Mouse (Mus musculus): ENCODE results near the gene Slc6a13. TPM values are rescaled to one million over a fixed set of nuclear protein-coding genes. Genes with fewer than 3 reads are reported as not detected.

The Slc6a13 gene
- polyA plus RNA-seq, 1 experiment from 2014 or later, result 23.8 TPM

DNA sequence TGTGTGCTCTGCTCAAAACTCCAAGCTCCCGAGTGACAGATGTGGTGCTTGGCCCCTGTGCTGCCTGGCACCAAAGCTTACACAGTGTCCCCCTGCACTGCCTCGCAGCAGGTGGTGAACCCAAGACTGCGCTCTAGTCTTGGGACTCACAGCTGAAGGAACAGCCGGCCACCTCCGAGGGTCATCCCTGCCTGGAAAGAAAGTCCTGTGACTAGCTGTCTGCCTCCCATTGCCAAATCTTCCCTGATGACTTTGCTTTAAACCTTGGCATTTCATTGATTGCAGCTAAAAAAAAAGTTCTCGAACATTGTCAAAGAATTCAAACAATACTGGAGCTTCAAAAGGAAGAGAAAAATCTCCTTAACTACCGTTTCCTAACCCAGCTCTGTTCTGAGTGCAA is 710 bp upstream of the Slc6a13 start:
- Histone ChIP-seq H3K4me3 (replicated peaks) (no peak overlapping the region), H3K27me3 (0 out of 2 replicates have a peak, but pooled peaks cover 7% of the 10 kb centered on the region), H3K27ac (no peak overlapping the region), H3K9me3 (no peaks in the 10 kb centered on the region), H3K4me2 (replicated peaks) (no peak overlapping the region), H3K4me1 (replicated peaks) (peaks cover 7% of the 10 kb centered on the region), H3K9ac (replicated peaks) (no peak overlapping the region), H3K36me3 (no peaks in the 10 kb centered on the region)
- 39% methylated on average over 7 of the region's 7 CpGs for WGBS
- ATAC-seq, result no peak

DNA sequence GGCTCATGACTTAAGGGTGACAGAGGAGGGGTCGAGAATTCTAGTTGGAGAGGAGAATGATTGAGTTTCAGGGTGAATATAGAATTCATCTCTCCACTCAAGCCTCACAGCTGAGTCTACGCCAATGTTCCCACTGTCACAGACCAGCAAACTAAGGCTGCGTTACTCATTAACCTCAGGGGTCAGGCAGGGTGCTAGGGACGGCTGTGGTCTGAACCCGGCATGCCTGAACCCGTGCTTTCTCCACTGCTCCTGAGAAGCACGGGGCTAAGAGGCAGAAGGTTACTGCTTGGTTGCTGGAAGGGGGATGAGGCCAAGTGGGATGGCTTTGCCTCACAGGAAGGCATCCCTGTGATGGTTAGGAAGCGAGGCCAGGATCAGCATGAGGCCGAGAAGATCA is 477 bp downstream of the Slc6a13 start:
- no peak overlapping the region for H3K27ac ChIP-seq
- 70% methylated on average over 9 of the region's 9 CpGs for WGBS
- H3K27me3 ChIP-seq, result 0 out of 2 replicates have a peak, but pooled peaks cover 7% of the 10 kb centered on the region
- H3K4me3 ChIP-seq (replicated peaks), result no peak overlapping the region
- ATAC-seq, result no peak
- H3K36me3 ChIP-seq, result no peaks in the 10 kb centered on the region
- H3K4me2 ChIP-seq (replicated peaks), result no peak overlapping the region
- H3K4me1 ChIP-seq (replicated peaks), result peaks cover 7% of the 10 kb centered on the region
- H3K9ac ChIP-seq (replicated peaks), result no peak overlapping the region
- H3K9me3 ChIP-seq, result no peaks in the 10 kb centered on the region

- H3K27ac ChIP-seq, result no peak overlapping the region
- peaks cover 7% of the 10 kb centered on the region for H3K4me1 ChIP-seq (replicated peaks)
- H3K4me3 ChIP-seq (replicated peaks), result no peak overlapping the region
- H3K9ac ChIP-seq (replicated peaks), result no peak overlapping the region
- ATAC-seq, result no peak
- no peak overlapping the region for H3K4me2 ChIP-seq (replicated peaks)
- no peaks in the 10 kb centered on the region for H3K9me3 ChIP-seq
- WGBS, result 64% methylated on average over 10 of the region's 10 CpGs
- no peaks in the 10 kb centered on the region for H3K36me3 ChIP-seq
- H3K27me3 ChIP-seq, result 0 out of 2 replicates have a peak, but pooled peaks cover 7% of the 10 kb centered on the region
Observed at GRCm38 (mm10) chr6:121303466-121304220, 3.6 kb downstream of the Slc6a13 start.

DNA sequence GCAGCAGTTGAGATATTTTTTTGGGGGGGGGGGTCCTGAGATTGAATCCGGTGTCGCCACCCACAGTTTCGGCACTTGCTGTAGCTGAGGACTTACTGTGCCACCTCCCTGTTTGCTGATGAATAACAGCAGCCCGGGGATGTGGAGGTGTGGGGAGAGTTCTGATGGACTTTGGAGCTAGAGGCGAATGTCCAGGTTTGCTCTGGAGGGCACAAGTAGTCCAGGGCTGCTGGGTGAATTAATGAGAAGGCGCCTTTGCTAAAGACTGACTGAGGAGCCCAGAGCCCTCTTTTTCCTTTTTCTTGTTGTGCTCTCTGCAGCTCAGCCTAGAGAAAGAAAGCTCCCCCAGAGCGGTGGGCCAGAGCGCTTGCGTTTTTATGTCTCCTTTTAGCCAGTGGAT is 4.6 kb downstream of the Slc6a13 start:
- 84% methylated on average over 9 of the region's 9 CpGs for WGBS
- no peak overlapping the region for H3K4me3 ChIP-seq (replicated peaks)
- H3K9ac ChIP-seq (replicated peaks), result no peak overlapping the region
- H3K4me2 ChIP-seq (replicated peaks), result no peak overlapping the region
- 0 out of 2 replicates have a peak, but pooled peaks cover 7% of the 10 kb centered on the region for H3K27me3 ChIP-seq
- H3K9me3 ChIP-seq, result no peaks in the 10 kb centered on the region
- H3K4me1 ChIP-seq (replicated peaks), result peaks cover 7% of the 10 kb centered on the region
- H3K36me3 ChIP-seq, result no peaks in the 10 kb centered on the region
- H3K27ac ChIP-seq, result no peak overlapping the region
- no peak for ATAC-seq

DNA sequence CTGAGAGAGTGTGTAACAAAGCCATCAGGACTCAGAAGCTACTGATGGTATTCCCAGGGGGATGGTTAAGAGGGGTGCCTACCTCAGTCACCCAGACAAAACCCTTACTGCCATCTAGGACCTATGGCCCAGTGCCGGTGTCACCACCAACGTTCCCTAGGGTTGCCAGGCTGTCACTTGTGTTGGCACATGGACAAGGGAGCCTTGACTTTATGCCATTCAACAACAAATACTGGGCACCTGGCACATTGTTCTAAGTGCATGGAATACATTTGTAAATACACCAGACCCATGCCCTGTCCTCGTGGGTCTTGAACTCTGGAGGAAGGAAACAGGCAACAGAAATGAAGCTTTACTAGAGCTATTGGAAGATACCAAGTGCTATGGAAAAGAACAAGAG is 5.5 kb downstream of the Slc6a13 start:
- Histone ChIP-seq H3K36me3 (no peaks in the 10 kb centered on the region), H3K9ac (replicated peaks) (no peak overlapping the region), H3K27me3 (0 out of 2 replicates have a peak, but pooled peaks cover 4% of the 10 kb centered on the region), H3K4me2 (replicated peaks) (no peak overlapping the region), H3K27ac (no peak overlapping the region), H3K4me3 (replicated peaks) (no peak overlapping the region), H3K9me3 (no peaks in the 10 kb centered on the region), H3K4me1 (replicated peaks) (no peaks in the 10 kb centered on the region)
- ATAC-seq, result no peak
- WGBS, result 92% methylated on average over 3 of the region's 3 CpGs

DNA sequence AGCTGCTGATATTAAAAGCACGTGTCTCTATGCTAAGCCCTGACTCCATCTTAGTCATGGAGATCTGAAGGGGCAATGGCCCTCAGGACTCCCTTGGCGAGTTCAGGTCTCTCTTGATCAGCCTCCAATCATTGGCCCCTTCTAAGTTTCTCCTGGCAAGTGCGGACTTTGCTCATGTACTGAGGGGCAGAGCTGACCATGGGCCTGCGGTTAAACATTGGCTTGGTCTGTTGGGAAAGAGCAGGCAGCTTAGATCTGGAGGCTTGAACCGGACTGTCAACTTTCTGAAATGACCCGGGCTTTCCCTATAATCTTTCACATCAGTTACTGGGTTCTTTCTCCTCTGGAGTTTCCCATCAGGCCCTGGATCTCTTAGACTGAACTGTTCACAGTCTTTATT is 11.0 kb downstream of the Slc6a13 start:
- H3K27me3 ChIP-seq, result no peaks in the 10 kb centered on the region
- no peak overlapping the region for H3K27ac ChIP-seq
- no peak overlapping the region for H3K4me2 ChIP-seq (replicated peaks)
- no peaks in the 10 kb centered on the region for H3K9me3 ChIP-seq
- no peaks in the 10 kb centered on the region for H3K36me3 ChIP-seq
- no peak overlapping the region for H3K4me3 ChIP-seq (replicated peaks)
- 89% methylated on average over 6 of the region's 6 CpGs for WGBS
- ATAC-seq, result no peak
- no peaks in the 10 kb centered on the region for H3K4me1 ChIP-seq (replicated peaks)
- no peak overlapping the region for H3K9ac ChIP-seq (replicated peaks)

GRCm38 (mm10) chr6:121319099-121319498 is 19.1 kb downstream of the Slc6a13 start:
- no peak for ATAC-seq

DNA sequence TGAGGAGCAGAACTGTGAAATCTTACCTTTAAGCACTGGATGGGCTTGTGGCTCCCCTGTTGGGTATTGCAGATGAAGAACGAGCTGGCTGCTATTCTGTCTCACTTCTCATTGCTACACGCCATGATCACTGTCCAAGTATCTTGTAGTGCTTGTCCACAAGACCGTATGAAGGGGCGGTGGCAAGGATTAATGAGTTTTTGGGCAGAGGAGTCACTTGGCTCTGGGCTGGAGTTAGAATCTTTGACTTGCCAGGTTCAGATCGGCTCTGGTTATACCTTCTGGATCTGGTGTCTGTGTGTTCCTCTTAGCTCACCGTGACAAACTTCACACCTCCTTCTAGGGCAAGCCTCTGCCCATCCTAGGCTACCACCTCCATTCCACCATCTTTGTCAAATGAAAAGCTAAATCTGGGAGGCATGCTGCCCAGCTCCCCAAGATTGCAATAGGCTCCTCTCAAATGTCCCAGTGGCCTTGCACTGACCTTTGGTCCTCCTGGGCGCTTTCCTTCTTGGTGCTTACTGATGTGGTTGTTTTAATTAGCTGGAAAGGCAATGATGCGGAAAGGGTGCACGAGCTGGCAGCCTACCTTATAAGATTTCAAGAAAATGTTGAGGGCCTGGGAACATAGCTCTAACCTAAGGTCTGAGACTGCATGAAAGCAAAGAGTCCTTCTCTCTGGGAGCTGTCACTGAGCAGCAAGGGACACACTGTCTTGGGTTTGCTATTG is 22.5 kb downstream of the Slc6a13 start:
- no peak for ATAC-seq
- Histone ChIP-seq H3K4me2 (replicated peaks) (no peak overlapping the region), H3K27ac (no peak overlapping the region), H3K9ac (replicated peaks) (no peak overlapping the region), H3K27me3 (no peaks in the 10 kb centered on the region), H3K36me3 (no peaks in the 10 kb centered on the region), H3K4me3 (replicated peaks) (no peak overlapping the region), H3K9me3 (no peaks in the 10 kb centered on the region), H3K4me1 (replicated peaks) (no peaks in the 10 kb centered on the region)
- WGBS, result 84% methylated on average over 9 of the region's 9 CpGs

More at GRCm38 (mm10) chr6:121319099-121319498, 19.1 kb downstream of the Slc6a13 start:
- Histone ChIP-seq H3K27ac (no peak overlapping the region), H3K9ac (replicated peaks) (no peak overlapping the region), H3K4me1 (replicated peaks) (no peaks in the 10 kb centered on the region), H3K4me3 (replicated peaks) (no peak overlapping the region), H3K27me3 (no peaks in the 10 kb centered on the region), H3K9me3 (no peaks in the 10 kb centered on the region), H3K36me3 (no peaks in the 10 kb centered on the region), H3K4me2 (replicated peaks) (no peak overlapping the region)
- WGBS, result 69% methylated on average over 6 of the region's 6 CpGs

DNA sequence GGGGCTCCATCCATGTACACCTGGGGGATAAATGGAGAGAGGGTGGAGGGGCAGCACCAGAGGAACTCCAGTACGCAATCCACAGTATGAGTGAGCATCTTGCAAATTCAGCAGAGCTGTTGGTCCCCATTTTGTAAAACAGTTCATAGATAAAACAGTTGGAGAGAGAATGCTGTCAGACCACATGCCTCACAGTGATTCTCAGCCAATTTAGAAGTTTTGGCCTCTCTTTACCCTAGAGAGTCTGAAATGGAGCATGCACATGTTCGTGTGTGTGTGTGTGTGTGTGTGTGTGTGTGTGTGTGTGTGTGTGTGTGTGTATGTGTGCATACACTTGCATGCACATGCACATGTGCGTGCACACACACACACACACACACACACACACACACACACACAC is 25.3 kb downstream of the Slc6a13 start:
- H3K9me3 ChIP-seq, result no peaks in the 10 kb centered on the region
- H3K27ac ChIP-seq, result no peak overlapping the region
- 87% methylated on average over 2 of the region's 3 CpGs for WGBS
- H3K9ac ChIP-seq (replicated peaks), result no peak overlapping the region
- H3K4me2 ChIP-seq (replicated peaks), result no peak overlapping the region
- H3K36me3 ChIP-seq, result no peaks in the 10 kb centered on the region
- peaks cover 9% of the 10 kb centered on the region for H3K4me1 ChIP-seq (replicated peaks)
- ATAC-seq, result no peak
- no peak overlapping the region for H3K4me3 ChIP-seq (replicated peaks)
- no peaks in the 10 kb centered on the region for H3K27me3 ChIP-seq

GRCm38 (mm10) chr6:121325740-121326139 is 25.7 kb downstream of the Slc6a13 start:
- Histone ChIP-seq H3K27me3 (no peaks in the 10 kb centered on the region), H3K36me3 (no peaks in the 10 kb centered on the region), H3K9ac (replicated peaks) (no peak overlapping the region), H3K4me1 (replicated peaks) (peaks cover 11% of the 10 kb centered on the region), H3K9me3 (no peaks in the 10 kb centered on the region), H3K4me2 (replicated peaks) (no peak overlapping the region), H3K4me3 (replicated peaks) (no peak overlapping the region), H3K27ac (no peak overlapping the region)
- ATAC-seq, result no peak
- 88% methylated on average over 9 of the region's 9 CpGs for WGBS

DNA sequence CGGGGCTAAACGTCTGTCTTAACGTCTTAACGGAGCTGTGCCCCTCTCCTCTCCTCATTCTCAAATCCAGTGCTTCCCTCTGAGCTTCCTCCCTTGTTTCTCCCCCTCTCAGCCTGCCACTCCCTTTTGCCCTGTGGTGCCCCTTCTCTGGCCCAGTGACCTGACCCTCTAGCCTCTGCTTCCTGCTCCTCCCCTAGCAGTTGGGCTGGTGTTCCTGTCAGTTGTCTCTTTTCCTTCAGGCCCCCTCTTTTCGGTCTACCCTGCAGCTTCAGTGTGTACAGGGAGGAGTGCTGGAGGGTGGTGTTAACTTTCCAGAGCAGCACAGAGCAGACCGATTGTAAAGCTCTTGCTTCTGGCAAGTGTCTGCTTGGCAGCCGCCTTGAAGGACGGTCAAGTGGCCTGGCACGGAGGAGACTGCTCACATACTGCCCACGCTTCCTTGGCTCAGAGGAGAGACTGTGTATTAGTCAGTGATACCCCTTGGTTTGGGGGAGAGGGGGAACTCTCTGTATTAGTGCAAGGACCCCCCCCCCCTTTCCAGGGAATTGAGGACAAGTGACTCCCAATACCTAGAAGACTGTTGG is 26.6 kb downstream of the Slc6a13 start:
- Histone ChIP-seq H3K27ac (no peak overlapping the region), H3K4me2 (replicated peaks) (no peak overlapping the region), H3K36me3 (no peaks in the 10 kb centered on the region), H3K4me3 (replicated peaks) (no peak overlapping the region), H3K9me3 (no peaks in the 10 kb centered on the region), H3K9ac (replicated peaks) (no peak overlapping the region), H3K4me1 (replicated peaks) (peaks cover 11% of the 10 kb centered on the region), H3K27me3 (no peaks in the 10 kb centered on the region)
- ATAC-seq, result no peak
- 73% methylated on average over 10 of the region's 10 CpGs for WGBS

DNA sequence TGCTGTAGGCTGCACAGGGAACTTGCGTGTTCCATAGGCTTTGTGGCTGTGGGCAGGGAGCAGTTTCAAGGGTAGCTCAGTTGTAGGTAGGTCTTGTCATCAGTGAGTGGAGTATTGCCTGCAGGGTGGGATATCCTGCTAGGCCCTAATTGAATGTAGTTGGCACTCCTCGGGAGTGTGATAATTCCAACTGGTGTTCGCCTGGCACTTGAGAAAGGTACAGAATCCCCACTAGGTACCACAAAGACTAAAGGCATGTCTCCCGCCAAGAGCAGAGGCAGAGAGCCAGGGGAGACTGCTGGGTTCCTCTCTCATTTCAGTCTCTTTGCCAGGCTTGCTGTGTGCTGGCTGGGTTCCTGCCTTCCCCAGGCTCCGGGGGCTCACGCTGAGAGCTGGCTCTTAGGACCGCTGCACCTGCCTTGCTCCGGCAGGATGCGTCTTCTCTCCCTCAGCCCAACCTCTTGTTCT is 28.4 kb downstream of the Slc6a13 start:
- 50% methylated on average over 9 of the region's 9 CpGs for WGBS
- Histone ChIP-seq H3K4me1 (replicated peaks) (peaks cover 11% of the 10 kb centered on the region), H3K9me3 (no peaks in the 10 kb centered on the region), H3K4me2 (replicated peaks) (no peak overlapping the region), H3K4me3 (replicated peaks) (no peak overlapping the region), H3K27ac (no peak overlapping the region), H3K27me3 (no peaks in the 10 kb centered on the region), H3K9ac (replicated peaks) (no peak overlapping the region), H3K36me3 (no peaks in the 10 kb centered on the region)
- no peak for ATAC-seq
